Mouse (Mus musculus) G1E (cell line): ENCODE data around the gene Ndufv3.

ENCODE experiments used
- CTCF ChIP-seq: IDR thresholded peaks from 2 replicates; pipeline ENCODE4 v1.5.1; 2012; ENCODE audit warnings: low read depth, low read length, inconsistent platforms, mixed read lengths
- POLR2AphosphoS5 ChIP-seq: IDR thresholded peaks from 2 replicates; pipeline ENCODE4 v1.6.1; 2012; ENCODE audit warnings: low read depth, low read length, inconsistent platforms; ENCODE audit not compliant: insufficient replicate concordance
- TAL1 ChIP-seq: conservative IDR thresholded peaks from 2 replicates; pipeline ENCODE4 v1.6.1; 2012; ENCODE audit warnings: low read depth, low read length, inconsistent platforms, mixed read lengths

GRCm38 (mm10) chr17:31569756-31570155, 49.8 kb downstream of the Ndufv3 start:
- TF ChIP-seq CTCF (no peak), TAL1 (no peak), POLR2AphosphoS5 (no peak)
